Mouse (Mus musculus): Measurements from ENCODE around the gene Tub.

GRCm38 (mm10) chr7:108968201-108968600 lies 18.1 kb downstream of the Tub start:
- TF ChIP-seq POLR2A (IDR thresholded peaks at IDR 0.05; ENCODE audit: low read depth, low read length) (no peak), CTCF (IDR thresholded peaks at IDR 0.05; ENCODE audit: extremely low read depth, insufficient read depth, insufficient read length, insufficient replicate concordance) (no peak)

Measured in spleen, adult 2 months (tissue).